Mouse (Mus musculus) heart, embryonic 15.5 days (tissue): ENCODE results near the gene Ugt1a8. TPM values are rescaled to one million over a fixed set of nuclear protein-coding genes. Genes with fewer than 3 reads are reported as not detected.
"Not testable (repeated sequence)": the region's sequence is repeated elsewhere in the genome, so short reads cannot be mapped to it uniquely, and the experiment has no call there.

Experiments used
- ATAC-seq: fragments of 200-750 bp; cut with Nextera tagmentation; replicated peaks from 2 replicates; pipeline ENCODE4 v1.8.0; 2017; ENCODE audit warnings: low read depth, moderate TSS enrichment; ENCODE audit not compliant: insufficient number of reproducible peaks, insufficient read depth, low FRiP score
- H3K27ac ChIP-seq: fragments of 300-500 bp; sonication (generic); 2 replicates; pipeline ENCODE4 v1.5.1; 2015; ENCODE audit warnings: mild to moderate bottlenecking, inconsistent platforms
- H3K27me3 ChIP-seq: fragments of 300-500 bp; sonication (generic); 2 replicates; pipeline ENCODE4 v1.6.1; 2015; ENCODE audit warnings: inconsistent platforms
- H3K36me3 ChIP-seq: fragments of 300-500 bp; sonication (generic); 2 replicates; pipeline ENCODE4 v1.6.1; 2015; ENCODE audit warnings: mild to moderate bottlenecking, inconsistent platforms
- H3K4me1 ChIP-seq: fragments of 300-500 bp; sonication (generic); replicated peaks from 2 replicates; pipeline ENCODE4 v1.6.1; 2015; ENCODE audit warnings: inconsistent platforms
- H3K4me2 ChIP-seq: fragments of 300-500 bp; sonication (generic); 2 replicates; pipeline ENCODE4 v1.6.1; 2015; ENCODE audit warnings: inconsistent platforms, mild to moderate bottlenecking, moderate library complexity
- H3K4me3 ChIP-seq: fragments of 300-500 bp; sonication (generic); 2 replicates; pipeline ENCODE4 v1.5.1; 2015; ENCODE audit warnings: mild to moderate bottlenecking, inconsistent platforms
- H3K9ac ChIP-seq: fragments of 300-500 bp; sonication (generic); 2 replicates; pipeline ENCODE4 v1.6.1; 2015; ENCODE audit warnings: mild to moderate bottlenecking, inconsistent platforms
- H3K9me3 ChIP-seq: fragments of 300-500 bp; sonication (generic); replicated peaks from 2 replicates; pipeline ENCODE4 v1.6.1; 2016; ENCODE audit warnings: inconsistent platforms
- WGBS: fragments of 180-500 bp; shearing (Covaris S2); methylation state at CpG from one replicate; pipeline ENCODE4 v1.1.7; 2015; ENCODE audit warnings: mixed read lengths; 5-methylcytosine and 5-hydroxymethylcytosine counted together
- polyA plus RNA-seq: library from polyadenylated mRNA; unstranded; fragments of >200 nt; fragmentation: Nextera tagmentation; extraction: Ambion mirVana; gene quantifications from 2 replicates; pipeline ENCODE4 v1.2.1, GENCODE M21; 2015

Gene Ugt1a8
- polyA plus RNA-seq, 1 experiment from 2014 or later = not detected

DNA sequence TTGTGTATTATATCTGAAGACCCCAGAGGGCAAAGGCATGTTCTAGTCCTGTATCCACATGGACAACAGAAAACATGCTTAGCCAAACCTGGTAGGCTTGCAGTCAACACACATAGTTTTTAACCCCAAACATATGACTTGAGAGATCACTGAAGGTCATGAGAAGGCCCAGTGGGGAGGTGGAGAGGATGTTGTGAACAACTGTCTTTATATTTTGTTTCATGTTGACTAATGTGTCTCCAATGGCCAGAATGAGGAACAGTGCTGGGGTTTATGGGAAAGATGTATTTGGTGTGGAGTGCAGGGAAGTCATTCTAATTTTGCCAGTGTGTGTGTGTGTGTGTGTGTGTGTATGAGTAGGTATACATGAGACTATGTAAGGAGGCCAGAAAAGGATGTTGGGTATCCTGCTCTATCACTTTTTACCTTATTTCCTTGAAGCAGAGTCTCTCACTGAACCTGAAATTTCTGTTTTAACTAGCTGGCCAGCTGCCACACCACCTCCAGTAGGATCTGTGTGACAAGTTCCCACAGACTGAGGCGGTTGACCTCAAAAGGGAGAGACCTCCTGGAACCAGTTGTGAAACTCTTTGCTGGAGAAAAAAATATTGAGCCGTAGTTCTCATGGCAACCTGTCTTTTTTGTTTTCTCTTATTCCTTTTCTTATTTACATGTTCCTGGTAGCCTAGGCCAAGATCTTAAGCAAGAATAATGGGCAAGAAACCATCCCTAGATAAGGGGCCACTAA, 136.6 kb downstream of the Ugt1a8 start:
- Histone ChIP-seq H3K9me3 (peaks cover 31% of the 10 kb centered on the region), H3K36me3 (no peaks in the 10 kb centered on the region), H3K4me1 (no peaks in the 10 kb centered on the region), H3K9ac (no peak overlapping the region), H3K27ac (no peak overlapping the region), H3K4me3 (no peak overlapping the region), H3K4me2 (no peak overlapping the region), H3K27me3 (no peaks in the 10 kb centered on the region)
- 60% methylated on average over 2 of the region's 2 CpGs for WGBS
- no peak for ATAC-seq

GRCm38 (mm10) chr1:88225301-88225700, 137.7 kb downstream of the Ugt1a8 start:
- H3K9me3 ChIP-seq = peaks cover 40% of the 10 kb centered on the region
- not testable (repeated sequence) for H3K9ac ChIP-seq, H3K4me2 ChIP-seq, H3K36me3 ChIP-seq, H3K27me3 ChIP-seq, H3K4me1 ChIP-seq, ATAC-seq, H3K4me3 ChIP-seq, H3K27ac ChIP-seq
- 29% methylated on average over 2 of the region's 2 CpGs for WGBS

DNA sequence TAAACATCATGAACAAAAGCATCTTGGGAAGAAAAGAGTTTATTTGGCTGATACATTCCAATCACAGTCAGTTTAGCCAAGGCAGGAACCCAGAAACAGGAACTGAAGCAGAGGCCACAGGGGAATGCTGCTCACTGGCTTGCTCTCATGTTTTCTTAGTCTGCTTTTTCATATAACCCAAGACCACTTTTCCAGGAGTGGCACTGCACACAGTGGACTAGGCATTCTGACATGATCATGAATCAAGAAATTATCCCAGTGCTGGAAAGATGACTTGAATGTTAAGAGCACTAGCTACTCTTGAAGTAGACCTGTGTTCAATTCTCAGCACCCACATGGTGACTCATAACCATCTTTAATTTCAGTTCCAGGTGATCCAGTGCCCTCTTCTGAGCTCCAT, 138.1 kb downstream of the Ugt1a8 start:
- peaks cover 40% of the 10 kb centered on the region for H3K9me3 ChIP-seq
- H3K4me2 ChIP-seq = no peak overlapping the region
- no peaks in the 10 kb centered on the region for H3K36me3 ChIP-seq
- no peak for ATAC-seq
- no peaks in the 10 kb centered on the region for H3K27me3 ChIP-seq
- H3K9ac ChIP-seq = no peak overlapping the region
- no peak overlapping the region for H3K27ac ChIP-seq
- H3K4me1 ChIP-seq = no peaks in the 10 kb centered on the region
- H3K4me3 ChIP-seq = no peak overlapping the region

DNA sequence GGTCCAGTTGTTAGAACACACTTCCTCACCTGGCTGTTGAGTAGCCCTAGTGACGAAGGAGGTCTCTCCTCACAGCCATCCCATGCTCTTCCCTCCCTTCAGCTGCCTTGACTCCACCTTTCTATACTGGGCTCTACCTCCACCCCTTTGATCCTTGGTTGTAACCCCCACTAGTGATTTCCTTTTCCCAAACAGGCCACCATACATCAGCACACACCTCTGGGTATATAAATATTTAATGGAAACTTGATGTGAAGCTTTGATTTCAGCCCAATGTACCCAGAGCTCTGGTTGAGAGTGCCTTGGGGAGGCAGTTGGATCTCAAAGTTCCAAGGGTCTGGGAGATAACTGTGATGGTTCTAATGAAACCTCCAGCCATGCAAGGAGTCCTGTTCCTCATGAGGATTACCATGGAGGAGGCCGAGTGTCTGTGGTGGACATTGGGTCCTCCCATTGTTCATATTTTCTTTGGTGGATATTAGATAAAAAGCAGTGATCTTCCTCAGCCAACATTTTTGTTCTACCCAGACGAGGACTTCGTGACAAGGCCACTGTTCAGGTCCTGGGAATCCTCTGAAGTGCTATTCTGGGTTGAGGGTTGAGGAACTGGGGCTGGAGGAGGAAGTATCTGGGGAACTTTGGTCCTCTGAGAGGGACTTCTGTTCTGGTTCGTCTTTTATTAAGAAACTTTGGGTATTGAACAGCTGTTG, 139.2 kb downstream of the Ugt1a8 start, which contains the start of gene Mroh2a:
Mroh2a (plus strand) TSS at position 317 of the 710 bp plus-strand sequence.
- Histone ChIP-seq H3K4me2 (no peak within 1 kb of the TSS), H3K9me3 (peaks cover 48% of the 10 kb centered on the region), H3K4me1 (no peaks in the 10 kb centered on the region), H3K36me3 (no peaks in the 10 kb centered on the region), H3K4me3 (no peak within 1 kb of the TSS), H3K27ac (no peak within 1 kb of the TSS), H3K9ac (no peak within 1 kb of the TSS), H3K27me3 (no peaks in the 10 kb centered on the region)
- 46% methylated on average over 5 of the region's 5 CpGs for WGBS
- ATAC-seq = no peak

DNA sequence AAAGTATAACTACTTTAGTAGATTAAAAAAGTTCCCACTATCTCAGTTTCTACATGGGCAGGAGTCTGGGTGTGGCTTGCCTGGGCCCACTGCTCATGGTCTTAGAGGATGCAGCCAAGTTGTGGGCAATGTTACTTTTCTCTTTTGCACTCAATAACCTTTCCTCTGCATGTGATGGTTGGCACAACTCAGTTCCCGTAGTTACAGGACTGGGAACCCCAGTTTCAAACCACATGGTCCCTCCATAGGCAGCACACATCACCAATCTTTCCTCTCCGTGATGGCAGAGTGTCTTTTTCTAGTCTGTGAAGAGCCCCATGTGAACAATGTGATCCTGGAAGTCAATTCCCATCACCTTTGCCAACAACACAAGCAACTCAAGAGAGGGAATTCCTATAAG, 139.9 kb downstream of the Ugt1a8 start:
- peaks cover 49% of the 10 kb centered on the region for H3K9me3 ChIP-seq
- H3K27me3 ChIP-seq = no peaks in the 10 kb centered on the region
- 52% methylated on average over 2 of the region's 2 CpGs for WGBS

DNA sequence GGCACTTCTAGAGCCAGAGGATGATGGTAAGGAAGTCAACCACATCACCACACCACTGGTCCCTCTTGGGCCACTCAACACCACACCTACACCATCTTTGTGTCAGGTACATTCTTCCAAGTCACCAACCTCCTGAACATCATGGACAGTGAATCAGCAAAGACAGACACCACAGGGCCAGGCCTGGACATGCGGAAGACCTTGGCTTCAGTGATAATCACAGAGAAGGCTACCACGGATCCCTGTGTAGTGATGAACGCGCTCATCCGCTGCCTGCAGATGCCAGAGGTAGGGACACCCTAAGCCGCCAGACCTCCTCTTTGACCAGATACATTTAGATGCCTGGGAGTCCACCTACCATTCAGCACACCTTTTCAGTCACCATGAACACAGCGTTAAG, 140.5 kb downstream of the Ugt1a8 start:
- no peaks in the 10 kb centered on the region for H3K36me3 ChIP-seq
- H3K27me3 ChIP-seq = no peaks in the 10 kb centered on the region
- WGBS = 66% methylated on average over 7 of the region's 7 CpGs
- no peak overlapping the region for H3K4me3 ChIP-seq
- no peak overlapping the region for H3K4me2 ChIP-seq
- H3K4me1 ChIP-seq = no peaks in the 10 kb centered on the region
- H3K9ac ChIP-seq = no peak overlapping the region
- no peak overlapping the region for H3K27ac ChIP-seq
- H3K9me3 ChIP-seq = peaks cover 55% of the 10 kb centered on the region
- ATAC-seq = no peak

More for the DNA sequence above, 139.9 kb downstream of the Ugt1a8 start:
- Histone ChIP-seq H3K4me3 (no peak overlapping the region), H3K4me2 (no peak overlapping the region), H3K4me1 (no peaks in the 10 kb centered on the region), H3K27ac (no peak overlapping the region), H3K9ac (no peak overlapping the region), H3K36me3 (no peaks in the 10 kb centered on the region)
- ATAC-seq = no peak

- Histone ChIP-seq H3K36me3 (no peaks in the 10 kb centered on the region), H3K27ac (no peak overlapping the region), H3K4me3 (no peak overlapping the region), H3K27me3 (no peaks in the 10 kb centered on the region), H3K4me1 (no peaks in the 10 kb centered on the region), H3K9me3 (peaks cover 66% of the 10 kb centered on the region), H3K4me2 (no peak overlapping the region), H3K9ac (no peak overlapping the region)
- 68% methylated on average over 3 of the region's 3 CpGs for WGBS
- ATAC-seq = no peak
Observed at GRCm38 (mm10) chr1:88229566-88229965, 142.0 kb downstream of the Ugt1a8 start.

- 75% methylated on average over 5 of the region's 5 CpGs for WGBS
- H3K36me3 ChIP-seq = no peaks in the 10 kb centered on the region
- H3K4me1 ChIP-seq = no peaks in the 10 kb centered on the region
- no peaks in the 10 kb centered on the region for H3K27me3 ChIP-seq
- H3K4me3 ChIP-seq = no peak overlapping the region
- no peak overlapping the region for H3K27ac ChIP-seq
- H3K4me2 ChIP-seq = no peak overlapping the region
- no peak overlapping the region for H3K9ac ChIP-seq
- H3K9me3 ChIP-seq = peaks cover 69% of the 10 kb centered on the region
- ATAC-seq = no peak
Observed at GRCm38 (mm10) chr1:88229986-88230385, 142.4 kb downstream of the Ugt1a8 start.

DNA sequence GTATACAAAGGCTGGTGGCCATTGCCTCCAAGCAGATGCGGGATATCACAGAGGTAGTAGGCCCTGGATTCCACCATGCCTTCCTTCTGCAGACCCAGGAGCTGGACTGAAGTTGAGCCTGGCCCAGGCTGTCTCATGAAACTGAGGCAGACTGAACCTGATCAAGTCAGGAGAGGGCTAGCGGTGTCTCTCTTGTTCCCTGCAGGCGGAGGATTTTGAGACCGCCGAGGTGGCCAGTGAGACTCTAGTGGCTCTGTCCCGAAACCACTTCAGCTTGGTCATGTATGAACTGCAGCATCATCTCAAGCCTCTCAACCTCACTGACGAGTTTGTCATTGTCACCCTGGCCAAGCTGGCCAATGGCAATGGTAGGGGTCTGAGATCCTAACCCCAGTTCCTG, 142.8 kb downstream of the Ugt1a8 start:
- Histone ChIP-seq H3K4me2 (no peak overlapping the region), H3K9me3 (peaks cover 72% of the 10 kb centered on the region), H3K9ac (no peak overlapping the region), H3K27me3 (no peaks in the 10 kb centered on the region), H3K4me1 (no peaks in the 10 kb centered on the region), H3K36me3 (no peaks in the 10 kb centered on the region), H3K4me3 (no peak overlapping the region), H3K27ac (no peak overlapping the region)
- no peak for ATAC-seq
- WGBS = 69% methylated on average over 7 of the region's 7 CpGs

- no peaks in the 10 kb centered on the region for H3K36me3 ChIP-seq
- no peaks in the 10 kb centered on the region for H3K27me3 ChIP-seq
- H3K4me3 ChIP-seq = no peak overlapping the region
- ATAC-seq = no peak
- H3K4me1 ChIP-seq = no peaks in the 10 kb centered on the region
- H3K9me3 ChIP-seq = peaks cover 66% of the 10 kb centered on the region
- H3K4me2 ChIP-seq = no peak overlapping the region
- no peak overlapping the region for H3K9ac ChIP-seq
- no peak overlapping the region for H3K27ac ChIP-seq
- 66% methylated on average over 6 of the region's 6 CpGs for WGBS
Observed at GRCm38 (mm10) chr1:88230981-88231802, 143.6 kb downstream of the Ugt1a8 start.

DNA sequence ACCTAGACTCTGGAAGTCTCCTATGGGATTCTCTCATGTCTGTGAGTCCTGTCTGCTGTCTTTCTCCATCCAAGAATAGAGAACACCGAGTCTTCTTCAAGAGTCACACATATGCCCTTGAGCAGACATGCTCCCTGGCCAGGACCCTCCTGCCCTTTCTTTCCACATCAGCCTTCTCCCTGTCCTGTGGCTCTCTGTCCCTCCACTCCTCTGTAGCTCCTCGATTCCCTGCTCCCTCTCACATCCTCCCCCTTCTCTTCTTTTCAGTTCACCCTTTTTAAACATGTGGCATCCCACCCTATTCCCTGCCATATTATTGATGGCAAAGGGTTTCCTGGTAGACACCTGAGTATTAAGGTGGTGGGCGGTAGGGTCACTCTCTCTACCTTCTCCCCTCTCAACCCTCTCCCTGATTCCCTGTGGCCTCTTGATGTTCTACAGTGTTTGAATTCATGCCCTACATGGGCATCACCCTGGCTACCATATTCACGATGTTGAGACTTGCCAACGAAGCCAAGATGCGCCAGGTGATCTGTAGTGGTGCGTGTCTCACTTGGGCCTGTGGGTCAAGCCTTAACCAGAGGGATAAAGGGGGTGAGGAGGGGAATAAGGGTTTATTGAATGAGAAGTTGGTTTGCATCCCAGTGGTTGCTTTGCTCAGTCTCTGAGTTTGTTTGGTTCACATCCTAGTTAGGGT, 144.3 kb downstream of the Ugt1a8 start:
- Histone ChIP-seq H3K4me1 (no peaks in the 10 kb centered on the region), H3K4me2 (no peak overlapping the region), H3K9ac (no peak overlapping the region), H3K9me3 (peaks cover 62% of the 10 kb centered on the region), H3K36me3 (no peaks in the 10 kb centered on the region), H3K4me3 (no peak overlapping the region), H3K27me3 (no peaks in the 10 kb centered on the region), H3K27ac (no peak overlapping the region)
- 57% methylated on average over 7 of the region's 7 CpGs for WGBS
- no peak for ATAC-seq
